8 mouse cellular contexts compared by ENCODE assay signal in genomic region chr9:32940919-32941767, GRCm38 (mm10).
DNase-seq lines count a peak whose midpoint lies in the region; ATAC-seq lines count a peak whose summit lies in the region.

No protein-coding gene starts in this region.

- 0 out of 2 replicates have a peak overlapping the region, but pooled peaks have one; percentile 24 for H3K9ac ChIP-seq in heart, embryonic 12.5 days
- H3K9ac ChIP-seq in forebrain, embryonic 12.5 days = no peak overlapping the region
- H3K9ac ChIP-seq in limb, embryonic 12.5 days (replicated peaks) = no peak overlapping the region
- 0 out of 2 replicates have a peak overlapping the region, but pooled peaks have one; percentile 37 for H3K9ac ChIP-seq in neural tube, embryonic 11.5 days (ENCODE audit: low read length)

- ATAC-seq in heart, embryonic 12.5 days (ENCODE audit: insufficient number of reproducible peaks, low FRiP score) = no peak
- ATAC-seq in forebrain, embryonic 12.5 days (ENCODE audit: low FRiP score) = peak; percentile 34; the same call in 1 of the 2 replicates
- no peak for ATAC-seq in limb, embryonic 12.5 days (ENCODE audit: insufficient number of reproducible peaks, insufficient read depth, low FRiP score, low TSS enrichment, low read depth)
- peak; percentile 21; the same call in 1 of the 2 replicates for ATAC-seq in neural tube, embryonic 11.5 days (ENCODE audit: insufficient read depth, low FRiP score, low TSS enrichment)
- no peak for ATAC-seq in megakaryocyte progenitor cell, adult 5-6 weeks (replicated peaks; ENCODE audit: poor library complexity)
- no peak for ATAC-seq in megakaryocyte-erythroid progenitor cell, adult 5-6 weeks (replicated peaks; ENCODE audit: low FRiP score, low TSS enrichment, poor library complexity, severe bottlenecking)

- H3K27me3 ChIP-seq in heart, embryonic 12.5 days (replicated peaks) = no peaks in the 10 kb centered on the region; the same call in 1 of the 2 replicates
- H3K27me3 ChIP-seq in forebrain, embryonic 12.5 days = peaks cover 25% of the 10 kb centered on the region; the same call in 1 of the 2 replicates
- no peaks in the 10 kb centered on the region for H3K27me3 ChIP-seq in limb, embryonic 12.5 days
- no peaks in the 10 kb centered on the region for H3K27me3 ChIP-seq in neural tube, embryonic 11.5 days (ENCODE audit: control insufficient read depth, insufficient read depth, low read length)

- no peaks in the 10 kb centered on the region for H3K36me3 ChIP-seq in heart, embryonic 12.5 days
- no peaks in the 10 kb centered on the region for H3K36me3 ChIP-seq in forebrain, embryonic 12.5 days (replicated peaks)
- H3K36me3 ChIP-seq in limb, embryonic 12.5 days = no peaks in the 10 kb centered on the region
- no peaks in the 10 kb centered on the region for H3K36me3 ChIP-seq in neural tube, embryonic 11.5 days (ENCODE audit: control insufficient read depth, insufficient read depth, low read length)

- no peaks in the 10 kb centered on the region for H3K9me3 ChIP-seq in heart, embryonic 12.5 days (replicated peaks)
- no peaks in the 10 kb centered on the region for H3K9me3 ChIP-seq in forebrain, embryonic 12.5 days
- H3K9me3 ChIP-seq in limb, embryonic 12.5 days = no peaks in the 10 kb centered on the region
- H3K9me3 ChIP-seq in neural tube, embryonic 11.5 days (ENCODE audit: control insufficient read depth, low read length) = no peaks in the 10 kb centered on the region

- peaks cover 16% of the 10 kb centered on the region for H3K4me1 ChIP-seq in heart, embryonic 12.5 days (replicated peaks)
- peaks cover 9% of the 10 kb centered on the region for H3K4me1 ChIP-seq in forebrain, embryonic 12.5 days
- H3K4me1 ChIP-seq in limb, embryonic 12.5 days (replicated peaks) = peaks cover 14% of the 10 kb centered on the region
- H3K4me1 ChIP-seq in neural tube, embryonic 11.5 days (ENCODE audit: control insufficient read depth, insufficient read depth, low read length) = peaks cover 7% of the 10 kb centered on the region

- H3K4me3 ChIP-seq in heart, embryonic 12.5 days = peak overlapping the region; percentile 57; the same call in 1 of the 2 replicates
- H3K4me3 ChIP-seq in forebrain, embryonic 12.5 days (replicated peaks) = no peak overlapping the region; the same call in 1 of the 2 replicates
- H3K4me3 ChIP-seq in limb, embryonic 12.5 days (replicated peaks) = no peak overlapping the region
- H3K4me3 ChIP-seq in neural tube, embryonic 11.5 days (ENCODE audit: low read depth, low read length) = no peak overlapping the region

- H3K27ac ChIP-seq in heart, embryonic 12.5 days (ENCODE audit: poor library complexity, severe bottlenecking) = no peak overlapping the region; the same call in 1 of the 2 replicates
- no peak overlapping the region for H3K27ac ChIP-seq in forebrain, embryonic 12.5 days
- no peak overlapping the region for H3K27ac ChIP-seq in limb, embryonic 12.5 days
- no peak overlapping the region for H3K27ac ChIP-seq in neural tube, embryonic 11.5 days (ENCODE audit: low read depth, low read length)

- no peak for DNase-seq in heart, postnatal 10 days
- DNase-seq in neural tube, embryonic 11.5 days (ENCODE audit: low spot score) = no peak
- DNase-seq in cerebellum, adult 18-20 months = no peak

- intact Hi-C loops in heart, postnatal 10 days (cut with DNase I) = loop anchor here (1.0 to 10.0 kb wide), 7 partner anchors 141 to 534 kb away; no protein-coding TSS in a partner anchor

- WGBS in heart, embryonic 12.5 days = 32% methylated on average over 12 of the region's 12 CpGs
- WGBS in forebrain, embryonic 12.5 days = 39% methylated on average over 12 of the region's 12 CpGs
- 60% methylated on average over 12 of the region's 12 CpGs for WGBS in limb, embryonic 12.5 days
- 45% methylated on average over 12 of the region's 12 CpGs for WGBS in neural tube, embryonic 11.5 days

- peak overlapping the region; percentile 70 for H3K4me2 ChIP-seq in heart, embryonic 12.5 days
- peak overlapping the region; percentile 59 for H3K4me2 ChIP-seq in forebrain, embryonic 12.5 days
- peak overlapping the region; percentile 58; the same call in 1 of the 2 replicates for H3K4me2 ChIP-seq in limb, embryonic 12.5 days
- H3K4me2 ChIP-seq in neural tube, embryonic 11.5 days (ENCODE audit: low read depth) = peak overlapping the region; percentile 26; the same call in 1 of the 2 replicates

Comparison
In these comparisons a context has a peak if more than half of its experiments do, and no peak if none do; other contexts are left out.
1. ATAC-seq: peak in forebrain, embryonic 12.5 days (single experiment) and neural tube, embryonic 11.5 days (single experiment); none in heart, embryonic 12.5 days (single experiment), limb, embryonic 12.5 days (single experiment), megakaryocyte progenitor cell, adult 5-6 weeks (single experiment) and megakaryocyte-erythroid progenitor cell, adult 5-6 weeks (single experiment).
2. H3K9ac ChIP-seq: peak in heart, embryonic 12.5 days (single experiment) and neural tube, embryonic 11.5 days (single experiment); none in forebrain, embryonic 12.5 days (single experiment) and limb, embryonic 12.5 days (single experiment).
3. Peak in every context shown above with its lines, with median percentiles within 50 percentile points of each other: H3K4me2 ChIP-seq.